Mouse (Mus musculus): Measurements from ENCODE around the gene Mrps6. TPM values are rescaled to one million over a fixed set of nuclear protein-coding genes. Genes with fewer than 3 reads are reported as not detected.

Gene Mrps6
- total and polyA plus RNA-seq, 3 experiments, result 28.4 to 93.4 (median 39.7) TPM

- DNase-seq (ENCODE audit: extremely low read depth), result no peak
- Histone ChIP-seq H3K79me2 (replicated peaks; ENCODE audit: control insufficient read depth, extremely low read depth, insufficient read depth, poor library complexity, severe bottlenecking) (no peaks in the 10 kb centered on the region), H3K4me3 (replicated peaks in 1 of 3; ENCODE audit: low read depth in 2 of 3, low read length in 2 of 3, poor library complexity in 1 of 3) (no peak overlapping the region), H3K4me2 (ENCODE audit: insufficient read depth, low read depth, poor library complexity, severe bottlenecking) (no peak overlapping the region), H3K9me3 (replicated peaks; ENCODE audit: low read length) (peaks cover 3% of the 10 kb centered on the region), H3K36me3 (replicated peaks in 1 of 2; ENCODE audit: control insufficient read depth in 1 of 2, insufficient read depth in 1 of 2, low read length in 1 of 2) (no peaks in the 10 kb centered on the region), H3K9ac (ENCODE audit: insufficient read depth, low read depth) (no peak overlapping the region), H3K27me3 (replicated peaks) (no peaks in the 10 kb centered on the region), H3K4me1 (ENCODE audit: control insufficient read depth in 1 of 2, insufficient read depth in 2 of 2) (no peaks in the 10 kb centered on the region), H3K27ac (ENCODE audit: insufficient read depth, low read depth) (no peak overlapping the region)
- in situ Hi-C loops (cut with MboI; ENCODE audit: low pct_ligation_motif_present, low pct_unique_long_range_greater_than_20kb, low sequenced_read_pairs), result no loop called here
- dilution Hi-C loops (cut with MboI; ENCODE audit: extremely low pct_ligation_motif_present, extremely low pct_unique_long_range_greater_than_20kb, low sequenced_read_pairs), result no loop called here
- TF ChIP-seq JUND (conservative IDR thresholded peaks at IDR 0.05; ENCODE audit: low read depth, low read length), result no peak
- TF ChIP-seq CHD1 (IDR thresholded peaks at IDR 0.05; ENCODE audit: low read depth, low read length), result no peak
- TF ChIP-seq USF2 (conservative IDR thresholded peaks at IDR 0.05; ENCODE audit: low read depth, low read length), result no peak
- TF ChIP-seq USF1 (IDR thresholded peaks at IDR 0.05; ENCODE audit: low read depth, low read length), result no peak
- TF ChIP-seq MEF2A (IDR thresholded peaks at IDR 0.05; ENCODE audit: borderline replicate concordance, low read depth, low read length), result no peak
- no peak for TF ChIP-seq ZKSCAN1 (IDR thresholded peaks at IDR 0.05; ENCODE audit: borderline replicate concordance, low read depth, low read length)
- TF ChIP-seq ELF1 (IDR thresholded peaks at IDR 0.05; ENCODE audit: low read depth, low read length), result no peak
- no peak for TF ChIP-seq ZC3H11A (IDR thresholded peaks at IDR 0.05; ENCODE audit: low read depth, low read length)
- no peak for TF ChIP-seq SIN3A (IDR thresholded peaks at IDR 0.05; ENCODE audit: low read length)
- TF ChIP-seq GABPA (IDR thresholded peaks at IDR 0.05; ENCODE audit: insufficient replicate concordance, low read depth, low read length), result no peak
- no peak for TF ChIP-seq MAZ (IDR thresholded peaks at IDR 0.05; ENCODE audit: low read depth, low read length)
- TF ChIP-seq JUN (IDR thresholded peaks at IDR 0.05; ENCODE audit: insufficient read depth, low read depth, low read length), result no peak
- TF ChIP-seq IRF4 (IDR thresholded peaks at IDR 0.05; ENCODE audit: low read depth, low read length), result no peak
- TF ChIP-seq E2F4 (IDR thresholded peaks at IDR 0.05; ENCODE audit: insufficient replicate concordance, low read depth, low read length), result no peak
- no peak for TF ChIP-seq TCF12 (IDR thresholded peaks at IDR 0.05; ENCODE audit: low read depth, low read length)
- no peak for TF ChIP-seq NELFE (IDR thresholded peaks at IDR 0.05; ENCODE audit: low read depth, low read length)
- no peak for TF ChIP-seq BHLHE40 (IDR thresholded peaks at IDR 0.05; ENCODE audit: low read depth, low read length)
- no peak for TF ChIP-seq SMC3 (IDR thresholded peaks at IDR 0.05; ENCODE audit: low read depth, low read length)
- TF ChIP-seq EP300 (IDR thresholded peaks at IDR 0.05; ENCODE audit: low read length), result no peak
- TF ChIP-seq POLR2A (IDR thresholded peaks at IDR 0.05; ENCODE audit: low read depth, low read length), result no peak
Measured at GRCm38 (mm10) chr16:92141021-92141420, 83.0 kb downstream of the Mrps6 start.

GRCm38 (mm10) chr16:92142426-92143012 lies 84.4 kb downstream of the Mrps6 start:
- no peak overlapping the region for H3K27ac ChIP-seq (ENCODE audit: insufficient read depth, low read depth)
- no peaks in the 10 kb centered on the region for H3K79me2 ChIP-seq (replicated peaks; ENCODE audit: control insufficient read depth, extremely low read depth, insufficient read depth, poor library complexity, severe bottlenecking)
- DNase-seq (ENCODE audit: extremely low read depth), result no peak
- no peak overlapping the region for H3K9ac ChIP-seq (ENCODE audit: insufficient read depth, low read depth)
- no peak overlapping the region for H3K4me2 ChIP-seq (ENCODE audit: insufficient read depth, low read depth, poor library complexity, severe bottlenecking)
- H3K9me3 ChIP-seq (replicated peaks; ENCODE audit: low read length), result no peaks in the 10 kb centered on the region
- no peaks in the 10 kb centered on the region for H3K36me3 ChIP-seq (replicated peaks in 1 of 2; ENCODE audit: control insufficient read depth in 1 of 2, insufficient read depth in 1 of 2, low read length in 1 of 2)
- dilution Hi-C loops (cut with MboI; ENCODE audit: extremely low pct_ligation_motif_present, extremely low pct_unique_long_range_greater_than_20kb, low sequenced_read_pairs) (no loop called here), in situ Hi-C loops (cut with MboI; ENCODE audit: low pct_ligation_motif_present, low pct_unique_long_range_greater_than_20kb, low sequenced_read_pairs) (no loop called here)
- no peak overlapping the region for H3K4me3 ChIP-seq (replicated peaks in 1 of 3; ENCODE audit: low read depth in 2 of 3, low read length in 2 of 3, poor library complexity in 1 of 3)
- H3K4me1 ChIP-seq (ENCODE audit: control insufficient read depth in 1 of 2, insufficient read depth in 2 of 2), result no peaks in the 10 kb centered on the region
- no peaks in the 10 kb centered on the region for H3K27me3 ChIP-seq (replicated peaks)
- TF ChIP-seq CHD1 (IDR thresholded peaks at IDR 0.05; ENCODE audit: low read depth, low read length), result no peak
- TF ChIP-seq SIN3A (IDR thresholded peaks at IDR 0.05; ENCODE audit: low read length), result no peak
- no peak for TF ChIP-seq UBTF (IDR thresholded peaks at IDR 0.05; ENCODE audit: low read depth, low read length)
- no peak for TF ChIP-seq ZNF384 (IDR thresholded peaks at IDR 0.05; ENCODE audit: low read depth, low read length)
